8 mouse cellular contexts compared by ENCODE assay signal in the genomic region with DNA sequence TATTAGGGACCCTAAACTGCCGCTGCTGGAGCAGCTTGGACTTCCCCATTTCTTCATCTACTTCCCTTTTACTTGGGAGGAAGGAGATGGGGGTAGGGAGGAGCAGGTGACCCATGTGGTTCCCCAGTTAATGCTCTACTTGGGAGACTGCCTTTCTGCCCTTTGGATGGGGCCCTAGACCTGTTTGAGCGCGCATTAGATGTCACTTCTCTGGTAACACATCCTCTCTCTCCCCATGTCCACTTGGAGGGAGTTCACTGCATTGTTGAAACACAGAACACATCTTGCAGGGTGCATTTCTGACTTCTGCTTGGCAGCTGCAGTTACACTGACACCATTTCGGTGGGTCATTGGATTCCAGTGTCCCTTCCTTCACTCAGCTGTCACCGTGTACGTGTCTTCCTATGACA. TPM values are rescaled to one million over a fixed set of nuclear protein-coding genes. Genes with fewer than 3 reads are reported as not detected.
DNase-seq lines count a peak whose midpoint lies in the region; ATAC-seq lines count a peak whose summit lies in the region.

No protein-coding gene starts in this region.

- no peak for ATAC-seq in neural tube, embryonic 12.5 days (ENCODE audit: low FRiP score, low read depth)
- ATAC-seq in granulocyte monocyte progenitor cell, adult 5-6 weeks (replicated peaks; ENCODE audit: poor library complexity, severe bottlenecking): peak; percentile 42
- ATAC-seq in intestine, embryonic 16.5 days: peak; percentile 80
- ATAC-seq in cerebellum, adult (ENCODE audit: insufficient number of reproducible peaks, low FRiP score, low TSS enrichment): no peak

- no peak overlapping the region for H3K27ac ChIP-seq in neural tube, embryonic 12.5 days
- H3K27ac ChIP-seq in intestine, embryonic 16.5 days (ENCODE audit: low read length): peak overlapping the region; percentile 83

- peaks cover 10% of the 10 kb centered on the region; the same call in 1 of the 2 replicates for H3K4me1 ChIP-seq in neural tube, embryonic 12.5 days
- peaks cover 2% of the 10 kb centered on the region; the same call in 1 of the 2 replicates for H3K4me1 ChIP-seq in intestine, embryonic 16.5 days (ENCODE audit: control insufficient read depth, insufficient read depth, low read length)
- H3K4me1 ChIP-seq in megakaryocyte, embryonic 14.5 days: peaks cover 33% of the 10 kb centered on the region

- DNase-seq in neural tube, embryonic 10.5 days (ENCODE audit: extremely low spot score, low spot score): no peak
- no peak for DNase-seq in frontal cortex, adult 2 months (ENCODE audit: extremely low spot score in 1 of 2, low spot score in 1 of 2)
- no peak for DNase-seq in Muller cell, postnatal 12 days (ENCODE audit: inconsistent ontology term)

- WGBS in neural tube, embryonic 12.5 days: 64% methylated on average over 6 of the region's 6 CpGs
- WGBS in intestine, embryonic 16.5 days: 27% methylated on average over 6 of the region's 6 CpGs

- no peak overlapping the region for H3K9ac ChIP-seq in neural tube, embryonic 12.5 days
- H3K9ac ChIP-seq in intestine, embryonic 16.5 days (ENCODE audit: low read depth, low read length): peak overlapping the region; percentile 11; the same call in 1 of the 2 replicates

- H3K4me3 ChIP-seq in neural tube, embryonic 12.5 days: no peak overlapping the region
- H3K4me3 ChIP-seq in intestine, embryonic 16.5 days (ENCODE audit: low read length): no peak overlapping the region; the same call in 1 of the 2 replicates
- peak overlapping the region; percentile 94 for H3K4me3 ChIP-seq in megakaryocyte, embryonic 14.5 days (replicated peaks)

- peak overlapping the region; percentile 54 for H3K4me2 ChIP-seq in neural tube, embryonic 12.5 days (replicated peaks)
- peak overlapping the region; percentile 53 for H3K4me2 ChIP-seq in intestine, embryonic 16.5 days (ENCODE audit: low read depth, low read length)

- no peaks in the 10 kb centered on the region for H3K36me3 ChIP-seq in neural tube, embryonic 12.5 days
- no peaks in the 10 kb centered on the region for H3K36me3 ChIP-seq in intestine, embryonic 16.5 days (ENCODE audit: control insufficient read depth, insufficient read depth, low read length)
- peaks cover 16% of the 10 kb centered on the region for H3K36me3 ChIP-seq in megakaryocyte, embryonic 14.5 days (replicated peaks; ENCODE audit: low read length)

- no peaks in the 10 kb centered on the region; the same call in 1 of the 2 replicates for H3K27me3 ChIP-seq in neural tube, embryonic 12.5 days (replicated peaks)
- 0 out of 2 replicates have a peak, but pooled peaks cover 2% of the 10 kb centered on the region for H3K27me3 ChIP-seq in intestine, embryonic 16.5 days (replicated peaks; ENCODE audit: control insufficient read depth, insufficient read depth, low read length)
- H3K27me3 ChIP-seq in megakaryocyte, embryonic 14.5 days (replicated peaks): peaks cover 5% of the 10 kb centered on the region

- H3K9me3 ChIP-seq in neural tube, embryonic 12.5 days: no peaks in the 10 kb centered on the region
- H3K9me3 ChIP-seq in intestine, embryonic 16.5 days (ENCODE audit: control insufficient read depth, low read length): no peaks in the 10 kb centered on the region
- no peaks in the 10 kb centered on the region for H3K9me3 ChIP-seq in megakaryocyte, embryonic 14.5 days

RNA-seq across cellular contexts. Expression of gene Tmsb4x, which starts 1.2 kb away (rescaled TPM):
- 6,094 and 7,057 TPM in 2 replicates for polyA plus RNA-seq in neural tube, embryonic 12.5 days (2016; fragmentation: Nextera tagmentation; extraction: Ambion mirVana)
- 2,489 and 3,033 TPM in 2 replicates for total RNA-seq in granulocyte monocyte progenitor cell, adult 5-6 weeks (2014; fragmentation: Nextera tagmentation)
- total RNA-seq in granulocyte monocyte progenitor cell, adult 5-6 weeks (2017): 1,767 and 2,018 TPM in 2 replicates
- polyA plus RNA-seq in intestine, embryonic 16.5 days (2015; fragmentation: Nextera tagmentation; extraction: Ambion mirVana): 2,883 and 3,085 TPM in 2 replicates
- 91.6 and 827 TPM in 2 replicates for polyA plus RNA-seq in megakaryocyte, embryonic 14.5 days (2012; ENCODE audit: insufficient read depth, low replicate concordance)
- 2,019 and 2,186 TPM in 2 replicates for polyA plus RNA-seq in frontal cortex, adult 2 months (2012; rRNA removed)

RNA-seq across cellular contexts. Expression of gene Tlr8, which starts 53.8 kb away (rescaled TPM):
- 0.23 TPM in 1 of 2 replicates, not detected in the other for polyA plus RNA-seq in neural tube, embryonic 12.5 days (2016; fragmentation: Nextera tagmentation; extraction: Ambion mirVana)
- total RNA-seq in granulocyte monocyte progenitor cell, adult 5-6 weeks (2014; fragmentation: Nextera tagmentation): 3.5 and 3.8 TPM in 2 replicates
- total RNA-seq in granulocyte monocyte progenitor cell, adult 5-6 weeks (2017): 0.99 and 1.4 TPM in 2 replicates
- 0.35 and 0.66 TPM in 2 replicates for polyA plus RNA-seq in intestine, embryonic 16.5 days (2015; fragmentation: Nextera tagmentation; extraction: Ambion mirVana)
- 0.88 TPM in 1 of 2 replicates, not detected in the other for polyA plus RNA-seq in megakaryocyte, embryonic 14.5 days (2012; ENCODE audit: insufficient read depth, low replicate concordance)
- 0.08 and 0.24 TPM in 2 replicates for polyA plus RNA-seq in frontal cortex, adult 2 months (2012; rRNA removed)

Comparison
In these comparisons a context has a peak if more than half of its experiments do, and no peak if none do; other contexts are left out.
1. ATAC-seq: peak in granulocyte monocyte progenitor cell, adult 5-6 weeks (single experiment) and intestine, embryonic 16.5 days (single experiment); none in neural tube, embryonic 12.5 days (single experiment) and cerebellum, adult (single experiment).